Mouse (Mus musculus) hindbrain, postnatal 0 days (tissue): ENCODE measurements around the gene Gm42372. TPM values are rescaled to one million over a fixed set of nuclear protein-coding genes. Genes with fewer than 3 reads are reported as not detected.

Source experiments
- ATAC-seq: fragments of 200-750 bp; cut with Nextera tagmentation; 2 replicates; pipeline ENCODE4 v1.8.0; 2017; ENCODE audit warnings: mild to moderate bottlenecking, moderate TSS enrichment, moderate library complexity
- DNase-seq: peaks from one replicate; pipeline ENCODE4 v3.0.0-alpha.2; 2015; ENCODE audit warnings: low spot score
- H3K27ac ChIP-seq: fragments of 300-500 bp; sonication (generic); 2 replicates; pipeline ENCODE4 v1.5.1; 2014; ENCODE audit warnings: mild to moderate bottlenecking
- H3K27me3 ChIP-seq: fragments of 300-500 bp; sonication (generic); 2 replicates; pipeline ENCODE4 v1.6.1; 2014; ENCODE audit warnings: low read length, mixed read lengths; ENCODE audit not compliant: insufficient read depth
- H3K36me3 ChIP-seq: fragments of 300-500 bp; sonication (generic); 2 replicates; pipeline ENCODE4 v1.6.1; 2014; ENCODE audit warnings: low read length, mixed read lengths; ENCODE audit not compliant: insufficient read depth
- H3K4me1 ChIP-seq: fragments of 300-500 bp; sonication (generic); 2 replicates; pipeline ENCODE4 v1.6.1; 2014; ENCODE audit warnings: antibody characterized with exemption, low read length, mixed read lengths; ENCODE audit not compliant: insufficient read depth
- H3K4me2 ChIP-seq: fragments of 300-500 bp; sonication (generic); 2 replicates; pipeline ENCODE4 v1.6.1; 2014; ENCODE audit warnings: low read depth, mild to moderate bottlenecking, low read length, moderate library complexity, mixed read lengths
- H3K4me3 ChIP-seq: fragments of 300-500 bp; sonication (generic); 2 replicates; pipeline ENCODE4 v1.5.1; 2014; ENCODE audit warnings: low read length
- H3K9ac ChIP-seq: fragments of 300-500 bp; sonication (generic); replicated peaks from 2 replicates; pipeline ENCODE4 v1.6.1; 2014; ENCODE audit warnings: mild to moderate bottlenecking, low read length, moderate library complexity, mixed read lengths
- H3K9me3 ChIP-seq: fragments of 300-500 bp; sonication (generic); 2 replicates; pipeline ENCODE4 v1.6.1; 2016; ENCODE audit warnings: low read length, mixed read lengths
- CTCF ChIP-seq: IDR thresholded peaks from 2 replicates; pipeline ENCODE4 v1.5.1; 2016; ENCODE audit warnings: antibody characterized with exemption, control low read depth, low read depth
- WGBS: fragments of 180-500 bp; shearing (Covaris S2); extraction: QIAGEN DNeasy Blood & Tissue Kit; methylation state at CpG from one replicate; pipeline ENCODE4 v1.1.7; 2014; 5-methylcytosine and 5-hydroxymethylcytosine counted together
- polyA plus RNA-seq: library from polyadenylated mRNA; unstranded; fragments of >200 nt; fragmentation: Nextera tagmentation; extraction: Ambion mirVana; gene quantifications from 2 replicates; pipeline ENCODE4 v1.2.1, GENCODE M21; 2015
- total RNA-seq: library from RNA; depleted of rRNA; stranded (reverse); fragments of >200 nt; gene quantifications from 2 replicates; pipeline ENCODE4 v1.2.3, GENCODE M21; 2014

Gene Gm42372
- total and polyA plus RNA-seq, 2 experiments from 2014 or later, result 8.2 to 36.9 TPM

GRCm38 (mm10) chr7:17024141-17024540 is 41.3 kb downstream of the Gm42372 start:
- no peak overlapping the region for H3K4me2 ChIP-seq
- DNase-seq (no peak), ATAC-seq (no peak)
- H3K4me3 ChIP-seq, result no peak overlapping the region
- 0 out of 2 replicates have a peak overlapping the region, but pooled peaks have one; percentile 32 for H3K27ac ChIP-seq
- no peak for TF ChIP-seq CTCF
- no peaks in the 10 kb centered on the region for H3K27me3 ChIP-seq
- no peak overlapping the region for H3K9ac ChIP-seq
- peaks cover 37% of the 10 kb centered on the region for H3K36me3 ChIP-seq
- WGBS, result 85% methylated on average over 6 of the region's 6 CpGs
- H3K9me3 ChIP-seq, result no peaks in the 10 kb centered on the region
- H3K4me1 ChIP-seq, result peaks cover 20% of the 10 kb centered on the region

- Histone ChIP-seq H3K4me3 (no peak overlapping the region), H3K36me3 (peaks cover 31% of the 10 kb centered on the region), H3K27ac (peak overlapping the region; percentile 32; the same call in 1 of the 2 replicates), H3K27me3 (no peaks in the 10 kb centered on the region), H3K9ac (0 out of 2 replicates have a peak overlapping the region, but pooled peaks have one; percentile 28), H3K4me2 (no peak overlapping the region), H3K4me1 (peaks cover 20% of the 10 kb centered on the region), H3K9me3 (no peaks in the 10 kb centered on the region)
- ATAC-seq (no peak), DNase-seq (no peak)
- 71% methylated on average over 10 of the region's 10 CpGs for WGBS
- TF ChIP-seq CTCF, result no peak
Measured at GRCm38 (mm10) chr7:17024814-17025504, 42.1 kb downstream of the Gm42372 start.

GRCm38 (mm10) chr7:17025505-17025894 is 42.6 kb downstream of the Gm42372 start:
- peaks cover 20% of the 10 kb centered on the region for H3K4me1 ChIP-seq
- H3K27ac ChIP-seq, result no peak overlapping the region
- H3K36me3 ChIP-seq, result peaks cover 26% of the 10 kb centered on the region
- TF ChIP-seq CTCF, result no peak
- no peak overlapping the region for H3K9ac ChIP-seq
- 73% methylated on average over 4 of the region's 4 CpGs for WGBS
- no peaks in the 10 kb centered on the region for H3K9me3 ChIP-seq
- no peaks in the 10 kb centered on the region for H3K27me3 ChIP-seq
- no peak overlapping the region for H3K4me3 ChIP-seq
- no peak for ATAC-seq
- no peak for DNase-seq
- peak overlapping the region; percentile 77; the same call in 1 of the 2 replicates for H3K4me2 ChIP-seq

- ATAC-seq, result no peak
- TF ChIP-seq CTCF, result no peak
- 74% methylated on average over 9 of the region's 9 CpGs for WGBS
Measured at GRCm38 (mm10) chr7:17025896-17026622, 43.2 kb downstream of the Gm42372 start.

GRCm38 (mm10) chr7:17026710-17027587 is 44.1 kb downstream of the Gm42372 start:
- 9% methylated on average over 24 of the region's 24 CpGs for WGBS
- TF ChIP-seq CTCF, result peak; percentile 78
- ATAC-seq (peak; percentile 69), DNase-seq (peak; percentile 86)
- H3K4me2 ChIP-seq, result peak overlapping the region; percentile 77
- H3K4me3 ChIP-seq, result peak overlapping the region; percentile 83
- H3K36me3 ChIP-seq, result peaks cover 12% of the 10 kb centered on the region
- H3K27ac ChIP-seq, result peak overlapping the region; percentile 82
- peaks cover 20% of the 10 kb centered on the region for H3K4me1 ChIP-seq
- no peaks in the 10 kb centered on the region for H3K27me3 ChIP-seq
- H3K9ac ChIP-seq, result peak overlapping the region; percentile 73
- no peaks in the 10 kb centered on the region for H3K9me3 ChIP-seq

More at GRCm38 (mm10) chr7:17025896-17026622, 43.2 kb downstream of the Gm42372 start:
- no peaks in the 10 kb centered on the region for H3K9me3 ChIP-seq
- no peak overlapping the region; the same call in 1 of the 2 replicates for H3K27ac ChIP-seq
- H3K4me3 ChIP-seq, result peak overlapping the region; percentile 83; the same call in 1 of the 2 replicates
- DNase-seq, result no peak
- H3K4me2 ChIP-seq, result peak overlapping the region; percentile 77
- H3K4me1 ChIP-seq, result peaks cover 20% of the 10 kb centered on the region
- H3K36me3 ChIP-seq, result peaks cover 21% of the 10 kb centered on the region
- H3K27me3 ChIP-seq, result no peaks in the 10 kb centered on the region
- H3K9ac ChIP-seq, result 0 out of 2 replicates have a peak overlapping the region, but pooled peaks have one; percentile 73

GRCm38 (mm10) chr7:17027588-17028343 is 44.9 kb downstream of the Gm42372 start, which contains the start of gene Ppp5c:
Ppp5c (minus strand) TSS chr7:17027924.
- TF ChIP-seq CTCF, result no peak
- Histone ChIP-seq H3K4me3 (peak within 1 kb of the TSS; percentile 83), H3K4me2 (peak within 1 kb of the TSS; percentile 77), H3K27me3 (no peaks in the 10 kb centered on the region), H3K4me1 (peaks cover 20% of the 10 kb centered on the region), H3K27ac (peak within 1 kb of the TSS; percentile 82), H3K9ac (peak within 1 kb of the TSS; percentile 73), H3K9me3 (no peaks in the 10 kb centered on the region), H3K36me3 (peaks cover 4% of the 10 kb centered on the region; the same call in 1 of the 2 replicates)
- under 1% methylated on average over 53 of the region's 58 CpGs for WGBS
- ATAC-seq, result peak; percentile 88
- peak; percentile 95 for DNase-seq
